In the genomic region with DNA sequence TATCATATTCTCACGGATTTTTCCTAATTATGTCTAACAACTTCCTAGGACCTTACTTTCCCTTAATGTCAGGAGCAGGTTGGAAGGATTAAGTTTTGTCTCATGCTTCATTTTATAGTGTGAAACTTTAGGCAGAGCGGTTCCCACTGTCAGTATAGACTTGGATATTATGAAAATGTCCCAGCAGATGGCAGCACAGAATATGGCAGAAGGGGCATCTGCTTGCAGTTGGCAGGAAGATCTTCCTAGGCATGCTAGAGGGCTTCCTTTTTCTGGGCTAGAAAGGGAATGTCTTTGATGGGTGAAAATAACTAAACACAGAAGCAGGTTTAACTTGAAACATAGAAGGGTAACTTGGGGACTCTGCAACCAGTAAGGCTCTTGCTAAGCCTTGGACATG, we compare ENCODE assay signal across 11 mouse cellular contexts.
DNase-seq lines count a peak whose midpoint lies in the region; ATAC-seq and TF ChIP-seq lines count a peak whose summit lies in the region.
"Had no signal": no experiment of that assay in that cellular context is flagged by ENCODE, and none has a peak within 500 bp of the region (broad histone marks: within the 10 kb centered on the region; RNA-seq: fewer than 3 reads in every experiment).

No protein-coding gene starts in this region.

- H3K27me3 ChIP-seq in heart, adult 2 months (ENCODE audit: control insufficient read depth, insufficient read depth, low read length), result no peaks in the 10 kb centered on the region
- H3K27me3 ChIP-seq: embryonic facial prominence, embryonic 15.5 days had no signal

- WGBS in heart, adult 2 months, result 61% methylated on average over 2 of the region's 2 CpGs

- H3K27ac ChIP-seq in heart, adult 2 months, result no peak overlapping the region
- H3K27ac ChIP-seq: embryonic facial prominence, embryonic 15.5 days had no signal

- H3K79me2 ChIP-seq in heart, adult 2 months (replicated peaks; ENCODE audit: control insufficient read depth, insufficient read depth, low read length), result no peaks in the 10 kb centered on the region

- H3K4me3 ChIP-seq in heart, adult 2 months, result no peak overlapping the region
- H3K4me3 ChIP-seq: embryonic facial prominence, embryonic 15.5 days had no signal

- TF ChIP-seq EP300 in heart, adult 2 months (IDR thresholded peaks at IDR 0.05; ENCODE audit: insufficient read depth, low read depth, low read length), result no peak

- intact Hi-C loops in heart, adult 2 months (cut with DNase I), result loop anchor here (5.0 kb wide), 1 partner anchor 967 kb away; no protein-coding TSS in a partner anchor
- intact Hi-C loops in heart, postnatal 36 days (cut with DNase I), result loop anchor here (5.0 kb wide), 1 partner anchor 967 kb away; no protein-coding TSS in a partner anchor

- no peaks in the 10 kb centered on the region for H3K4me1 ChIP-seq in heart, adult 2 months (ENCODE audit: control insufficient read depth, insufficient read depth, low read length)
- H3K4me1 ChIP-seq: embryonic facial prominence, embryonic 15.5 days had no signal

- TF ChIP-seq POLR2A in heart, adult 2 months (IDR thresholded peaks at IDR 0.05; ENCODE audit: insufficient read depth, low read depth, low read length), result no peak

- DNase-seq in heart, adult 2 months, result no peak
- no peak for DNase-seq in heart, postnatal 36 days
- DNase-seq in 3T3-L1 (ENCODE audit: low read depth, low spot score), result peak; percentile 28
- peak; percentile 72 for DNase-seq in brain, embryonic 18.5 days (ENCODE audit: low read depth, low spot score)
- DNase-seq in left cerebral cortex, adult 11 months (ENCODE audit: low spot score), result peak; percentile 41
- no peak for DNase-seq in adrenal gland, adult 8-10 months
- DNase-seq: lung, adult 18-20 months had no signal

- H3K9ac ChIP-seq in heart, adult 2 months (ENCODE audit: low read depth, low read length), result no peak overlapping the region
- H3K9ac ChIP-seq: embryonic facial prominence, embryonic 15.5 days had no signal

- TF ChIP-seq CTCF in heart, adult 2 months (IDR thresholded peaks at IDR 0.05), result peak; percentile 39

- ATAC-seq in activated CD4-positive, CD25-positive, alpha-beta regulatory T cell, adult 4 months, result no peak
- no peak for ATAC-seq in monocyte, adult 5-6 weeks (replicated peaks; ENCODE audit: insufficient number of reproducible peaks, low FRiP score, low TSS enrichment, poor library complexity, severe bottlenecking)
- ATAC-seq: Patski had no signal

- H3K36me3 ChIP-seq in heart, adult 2 months (ENCODE audit: control insufficient read depth, insufficient read depth, low read length), result no peaks in the 10 kb centered on the region
- H3K36me3 ChIP-seq: embryonic facial prominence, embryonic 15.5 days had no signal

Comparison
In these comparisons a context has a peak if more than half of its experiments do, and no peak if none do; other contexts are left out.
1. DNase-seq: peak in 3T3-L1 (single experiment), brain, embryonic 18.5 days (single experiment) and left cerebral cortex, adult 11 months (single experiment); none in heart, adult 2 months (0 of 2), heart, postnatal 36 days (0 of 2) and adrenal gland, adult 8-10 months (single experiment).